Mouse (Mus musculus) right cerebral cortex, adult 18-20 months (tissue): Measurements from ENCODE around the gene Mgat4d.
"Not testable (repeated sequence)": the region's sequence is repeated elsewhere in the genome, so short reads cannot be mapped to it uniquely, and the experiment has no call there.

ENCODE experiments used
- DNase-seq: peaks from one replicate; pipeline ENCODE4 v3.0.0; 2022; ENCODE audit warnings: mixed read lengths

Mgat4d gene

DNA sequence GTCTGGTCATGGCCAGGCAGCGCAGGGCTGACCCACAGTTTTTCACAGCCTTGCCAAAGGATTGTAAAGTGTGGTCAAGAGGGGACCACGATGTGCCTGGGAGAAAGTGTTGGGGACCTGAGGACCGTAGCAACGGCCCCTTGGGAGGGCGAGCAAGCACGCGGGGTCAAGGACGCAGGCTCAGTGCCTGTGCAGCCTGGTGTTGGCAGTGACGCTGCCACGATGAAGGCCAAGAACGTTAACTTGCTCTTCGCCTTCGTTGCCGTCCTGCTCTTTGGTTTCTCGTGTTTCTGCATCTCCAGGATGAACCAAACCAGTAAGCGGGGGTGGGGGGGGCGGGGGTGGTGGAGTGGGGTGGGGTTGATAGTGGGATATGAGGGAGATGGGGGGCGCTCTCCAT is at the start of gene Mgat4d:
Gene Mgat4d, plus strand, starts transcription at position 209 of the 400 bp plus-strand sequence.
- no peak for DNase-seq

GRCm38 (mm10) chr8:83300135-83300534 is 48.1 kb upstream of the Mgat4d start:
- no peak for DNase-seq

DNA sequence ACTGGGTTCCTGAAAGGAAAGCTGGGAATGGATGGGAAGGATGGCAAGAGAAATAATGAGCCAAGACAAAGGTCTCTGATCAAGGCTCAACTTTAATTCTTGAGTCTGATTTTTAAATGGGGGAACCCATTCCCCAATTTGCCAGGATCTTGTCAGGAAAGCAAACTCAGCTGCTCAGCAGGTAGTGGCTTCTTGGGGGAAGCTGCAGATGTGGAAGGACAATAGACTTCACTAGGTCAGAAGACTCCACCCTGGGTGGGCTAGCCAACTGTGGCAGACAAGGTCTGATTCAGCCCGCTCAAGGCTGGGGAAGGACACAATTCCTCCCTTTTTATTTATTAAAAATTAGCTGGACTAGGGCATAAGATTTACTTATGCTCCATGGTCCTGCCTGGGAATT is 43.3 kb upstream of the Mgat4d start:
- DNase-seq, result no peak

DNA sequence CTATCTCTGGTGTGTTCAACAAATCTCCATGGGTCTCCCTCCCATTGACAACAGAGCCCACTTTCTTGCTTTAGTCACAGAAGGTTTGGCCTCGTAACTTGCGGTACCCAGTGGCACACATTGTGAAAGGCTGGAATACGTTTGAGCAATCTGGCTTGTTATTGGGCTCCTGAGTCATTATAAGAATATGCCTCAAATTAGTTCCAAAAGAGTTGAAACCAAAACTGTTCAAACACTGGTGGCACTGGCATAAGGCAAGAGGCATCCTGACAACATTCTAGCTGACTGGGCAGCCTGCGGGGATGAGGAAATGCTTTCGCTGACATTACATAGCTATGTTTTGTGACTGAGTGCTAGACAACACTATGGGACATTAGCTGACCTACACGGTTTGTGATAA is 38.4 kb upstream of the Mgat4d start:
- no peak for DNase-seq

GRCm38 (mm10) chr8:83315084-83315483 is 33.2 kb upstream of the Mgat4d start:
- not testable (repeated sequence) for DNase-seq

DNA sequence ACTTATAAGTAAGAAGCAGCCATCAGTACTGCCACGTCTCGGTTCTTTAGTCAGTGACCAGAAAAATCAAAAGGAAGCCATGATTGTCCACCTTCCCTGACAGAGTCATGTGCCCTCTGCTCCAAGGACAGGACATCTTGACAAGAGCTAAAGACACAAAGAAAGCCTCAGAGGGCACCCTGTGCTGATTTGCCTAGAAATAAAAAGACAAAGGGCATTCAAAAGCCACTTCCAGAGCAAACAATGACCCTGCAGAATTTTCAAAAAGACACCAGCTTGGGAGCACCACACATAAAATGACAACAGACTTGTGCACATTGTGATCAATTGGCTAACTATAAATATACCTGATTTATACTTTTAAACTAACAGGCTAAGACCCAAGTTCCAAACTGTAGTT is 32.6 kb upstream of the Mgat4d start:
- DNase-seq, result no peak

- no peak for DNase-seq
Measured at GRCm38 (mm10) chr8:83320543-83320942, 27.7 kb upstream of the Mgat4d start.

DNA sequence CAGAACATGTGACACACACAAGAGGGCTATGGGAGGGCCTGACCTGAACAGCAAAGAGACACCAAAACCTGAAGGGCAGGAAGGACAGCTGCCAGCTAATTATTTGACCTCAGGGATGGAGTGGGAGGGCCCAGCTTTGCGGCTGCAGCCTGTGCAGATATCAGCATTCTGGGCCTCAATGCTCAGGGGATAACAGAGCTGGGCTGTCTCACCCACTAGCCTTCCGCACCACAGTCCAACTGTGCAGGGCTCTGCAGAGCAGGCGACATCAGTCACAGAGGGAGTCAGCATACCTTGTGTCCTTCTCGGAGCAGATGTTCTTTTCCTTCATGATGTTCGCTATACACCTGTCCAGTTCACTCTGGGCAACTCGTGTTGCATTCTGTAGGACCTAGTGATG is 25.9 kb upstream of the Mgat4d start:
- DNase-seq, result no peak

DNA sequence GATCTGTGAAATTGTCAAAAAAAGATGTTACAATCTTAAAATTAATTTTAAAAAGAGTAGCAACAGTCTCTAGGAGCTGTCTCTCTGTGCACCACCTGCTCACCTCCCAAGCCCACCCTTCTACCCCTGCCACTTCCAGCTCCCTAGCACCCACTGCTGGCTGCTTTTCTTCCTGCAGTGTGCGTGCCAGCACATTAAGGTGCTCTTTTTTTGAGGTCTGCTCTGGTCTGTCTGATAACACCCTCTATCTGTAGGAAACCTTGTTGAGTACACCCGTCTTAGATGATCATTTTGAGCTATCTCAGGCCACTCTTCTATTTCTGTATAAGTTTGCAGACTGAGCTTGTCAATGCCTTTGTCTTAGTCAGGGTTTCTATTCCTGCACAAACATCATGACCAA is 25.2 kb upstream of the Mgat4d start:
- DNase-seq, result no peak

GRCm38 (mm10) chr8:83327889-83328288 is 20.4 kb upstream of the Mgat4d start:
- no peak for DNase-seq

DNA sequence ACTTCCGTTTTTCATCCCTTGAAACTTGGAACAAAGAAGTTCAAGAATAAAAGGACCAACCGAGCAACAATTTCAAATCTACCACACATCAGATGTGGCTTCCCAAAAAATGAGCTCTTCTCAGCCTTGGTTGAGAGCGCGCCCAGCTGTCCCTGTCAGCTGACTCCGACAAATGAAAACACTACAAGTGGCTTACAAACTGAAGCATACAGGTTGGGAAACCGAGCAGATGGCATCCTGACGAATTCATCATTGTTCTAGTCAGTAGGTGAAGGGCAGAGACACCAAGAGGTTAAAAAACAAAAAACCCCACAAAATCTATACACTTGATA is 16.7 kb upstream of the Mgat4d start:
- peak; percentile 46 for DNase-seq

GRCm38 (mm10) chr8:83331899-83332697 is 16.2 kb upstream of the Mgat4d start, which contains the start of gene Elmod2:
Elmod2 (minus strand) TSS chr8:83332486.
- DNase-seq, result peak; percentile 98

DNA sequence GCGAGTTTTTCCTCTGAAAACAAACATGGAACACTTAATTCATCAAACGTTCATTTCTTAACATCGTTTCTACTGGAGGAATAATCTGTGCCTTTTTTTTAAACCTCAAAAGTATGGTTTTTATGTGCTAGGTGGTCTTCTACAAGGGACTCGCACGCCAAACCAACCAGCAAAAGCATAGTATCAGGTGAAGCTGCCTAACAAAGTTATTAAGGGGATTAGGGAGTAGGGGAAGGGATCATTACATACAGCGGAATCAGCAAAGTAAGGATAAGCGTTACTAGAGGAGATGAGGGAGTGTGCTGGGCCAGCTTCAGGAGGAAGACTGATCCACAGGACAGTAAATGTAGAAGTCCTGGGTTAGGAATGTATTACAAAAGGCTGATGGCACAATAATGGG is 15.4 kb upstream of the Mgat4d start:
- DNase-seq, result no peak

DNA sequence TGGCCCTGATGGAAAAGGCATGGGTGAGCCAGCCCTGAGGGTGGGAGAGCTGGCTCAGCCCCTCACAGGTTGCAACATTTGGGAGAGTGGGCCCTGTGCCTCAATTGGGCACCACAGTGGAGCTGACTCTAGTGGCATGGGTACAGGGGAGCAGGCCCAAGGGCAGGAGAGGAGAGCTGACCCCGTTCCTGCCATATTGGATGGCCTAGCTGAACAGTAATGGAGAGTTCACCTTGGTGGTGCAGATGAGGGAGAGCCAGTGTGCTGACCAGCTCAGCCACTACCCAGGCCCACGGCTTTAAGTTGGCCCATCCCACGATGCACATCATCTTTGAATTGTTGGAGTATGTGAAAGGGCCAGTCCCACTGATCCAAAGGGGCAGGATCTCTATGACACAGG is 6.2 kb upstream of the Mgat4d start:
- DNase-seq, result no peak

DNA sequence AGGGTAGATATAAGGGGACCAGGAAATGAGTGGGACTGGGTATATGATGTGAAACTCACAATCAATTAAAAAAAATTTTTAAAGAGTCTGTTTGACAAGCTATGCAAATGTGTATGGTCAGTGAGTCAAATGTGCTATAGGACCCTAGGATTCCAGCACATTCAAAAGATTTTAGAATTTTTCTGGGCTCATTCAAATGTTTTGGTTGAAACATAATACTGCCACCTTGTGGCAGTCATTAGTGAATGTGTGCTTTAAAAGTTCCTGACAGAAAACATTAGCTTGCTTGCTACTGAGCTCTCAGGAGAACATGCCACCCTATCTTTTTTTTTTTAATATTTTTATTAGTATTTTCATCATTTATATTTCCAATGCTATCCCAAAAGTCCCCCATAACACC is 5.6 kb upstream of the Mgat4d start:
- DNase-seq, result no peak

DNA sequence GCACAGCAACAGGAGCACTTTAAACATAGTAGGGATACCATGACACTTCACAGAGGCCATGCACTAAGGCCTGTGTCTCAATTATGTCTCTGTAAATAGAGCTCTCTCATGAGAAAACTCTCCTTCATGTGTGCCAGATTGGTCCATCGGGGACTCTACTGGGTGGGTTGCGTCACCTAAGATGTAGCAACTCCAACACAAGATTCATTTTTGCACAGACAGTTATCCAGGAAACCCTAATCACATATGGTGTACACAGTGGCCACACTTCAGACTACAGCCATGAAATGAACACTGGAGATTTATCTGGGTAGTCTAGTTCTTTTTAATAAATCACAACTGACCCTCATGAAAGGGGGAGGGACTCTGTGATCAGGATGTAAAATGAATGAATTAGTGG is 3.0 kb downstream of the Mgat4d start:
- no peak for DNase-seq

- no peak for DNase-seq
Measured at GRCm38 (mm10) chr8:83363156-83363769, 15.0 kb downstream of the Mgat4d start.

DNA sequence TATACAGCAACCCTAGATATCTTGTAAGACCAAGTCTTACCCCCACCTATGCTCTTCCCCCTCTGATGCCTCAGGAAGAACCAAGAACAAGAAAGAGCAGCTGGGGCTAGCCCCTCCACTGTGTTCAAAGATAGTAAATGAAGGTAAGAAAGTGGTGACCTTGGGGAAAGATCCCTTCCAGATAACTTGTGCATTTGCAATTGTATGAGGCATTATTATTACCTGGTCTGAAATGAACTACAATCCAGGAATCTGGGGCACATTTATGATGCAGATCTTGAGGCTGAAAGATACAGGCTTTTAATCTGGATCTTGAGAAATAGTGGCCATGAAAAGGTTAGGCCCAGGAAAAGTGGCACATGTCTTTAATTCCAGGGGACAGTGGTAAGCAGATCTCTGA is 29.0 kb downstream of the Mgat4d start:
- no peak for DNase-seq

DNA sequence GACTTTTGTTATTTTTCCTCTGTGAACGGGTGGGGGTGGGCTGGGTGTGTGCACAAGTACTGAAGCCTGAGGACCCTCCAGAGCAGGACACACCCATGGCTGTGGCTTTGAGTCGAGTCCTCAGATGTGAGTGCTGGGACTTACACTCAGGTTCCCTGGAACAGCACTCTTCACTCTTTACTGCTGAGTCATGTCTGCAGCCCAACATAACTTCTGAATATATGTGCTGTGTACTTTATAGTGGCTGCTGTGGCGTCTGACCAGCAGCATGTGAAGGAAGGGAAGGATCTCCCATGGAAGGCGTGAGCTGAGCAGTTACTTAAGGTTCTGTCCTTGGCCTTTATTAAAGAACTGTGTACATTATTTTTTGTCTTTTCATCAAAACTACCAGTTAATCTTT is 31.9 kb downstream of the Mgat4d start:
- DNase-seq, result no peak

- no peak for DNase-seq
Measured at GRCm38 (mm10) chr8:83381016-83381415, 32.7 kb downstream of the Mgat4d start.

- no peak for DNase-seq
Measured at GRCm38 (mm10) chr8:83382850-83383249, 34.6 kb downstream of the Mgat4d start.

- DNase-seq, result peak; percentile 83
Measured at GRCm38 (mm10) chr8:83389316-83390005, 41.2 kb downstream of the Mgat4d start, which contains the start of gene Clgn. Clgn (plus strand) TSS chr8:83389867.

- DNase-seq, result no peak
Measured at GRCm38 (mm10) chr8:83390006-83390701, 41.9 kb downstream of the Mgat4d start.
